Mouse (Mus musculus) embryonic facial prominence, embryonic 12.5 days (tissue): ENCODE measurements around the gene Arl6ip1. TPM values are rescaled to one million over a fixed set of nuclear protein-coding genes. Genes with fewer than 3 reads are reported as not detected.

ENCODE experiments used
- ATAC-seq: fragments of 200-750 bp; cut with Nextera tagmentation; 2 replicates; pipeline ENCODE4 v1.8.0; 2017; ENCODE audit not compliant: insufficient number of reproducible peaks, insufficient read depth, low FRiP score, low TSS enrichment
- H3K27ac ChIP-seq: fragments of 300-500 bp; sonication (generic); 2 replicates; pipeline ENCODE4 v1.5.1; 2016; ENCODE audit warnings: mild to moderate bottlenecking
- H3K27me3 ChIP-seq: fragments of 300-500 bp; sonication (generic); 2 replicates; pipeline ENCODE4 v1.6.1; 2016; ENCODE audit warnings: mild to moderate bottlenecking, moderate library complexity
- H3K36me3 ChIP-seq: fragments of 300-500 bp; sonication (generic); 2 replicates; pipeline ENCODE4 v1.6.1; 2016; ENCODE audit warnings: mild to moderate bottlenecking
- H3K4me1 ChIP-seq: fragments of 300-500 bp; sonication (generic); 2 replicates; pipeline ENCODE4 v1.6.1; 2016
- H3K4me2 ChIP-seq: fragments of 300-500 bp; sonication (generic); replicated peaks from 2 replicates; pipeline ENCODE4 v1.6.1; 2016; ENCODE audit warnings: mild to moderate bottlenecking, moderate library complexity
- H3K4me3 ChIP-seq: fragments of 300-500 bp; sonication (generic); 2 replicates; pipeline ENCODE4 v1.5.1; 2016; ENCODE audit warnings: mild to moderate bottlenecking
- H3K9ac ChIP-seq: fragments of 300-500 bp; sonication (generic); 2 replicates; pipeline ENCODE4 v1.6.1; 2016; ENCODE audit warnings: mild to moderate bottlenecking, moderate library complexity
- H3K9me3 ChIP-seq: fragments of 300-500 bp; sonication (generic); 2 replicates; pipeline ENCODE4 v1.6.1; 2016; ENCODE audit warnings: mild to moderate bottlenecking, moderate library complexity
- WGBS: fragments of 180-500 bp; shearing (Covaris S2); methylation state at CpG from one replicate; pipeline ENCODE4 v1.1.7; 2016; 5-methylcytosine and 5-hydroxymethylcytosine counted together
- polyA plus RNA-seq: library from polyadenylated mRNA; unstranded; fragments of >200 nt; fragmentation: Nextera tagmentation; extraction: Ambion mirVana; gene quantifications from 2 replicates; pipeline ENCODE4 v1.2.1, GENCODE M21; 2016

Gene Arl6ip1
- polyA plus RNA-seq, 1 experiment from 2014 or later, result 440 TPM

GRCm38 (mm10) chr7:118079987-118080386 is 49.5 kb downstream of the Arl6ip1 start:
- Histone ChIP-seq H3K4me1 (no peaks in the 10 kb centered on the region), H3K9ac (no peak overlapping the region), H3K4me2 (no peak overlapping the region), H3K27ac (no peak overlapping the region), H3K36me3 (no peaks in the 10 kb centered on the region), H3K4me3 (no peak overlapping the region), H3K9me3 (no peaks in the 10 kb centered on the region), H3K27me3 (no peaks in the 10 kb centered on the region)
- no peak for ATAC-seq
- 76% methylated on average over 4 of the region's 4 CpGs for WGBS

DNA sequence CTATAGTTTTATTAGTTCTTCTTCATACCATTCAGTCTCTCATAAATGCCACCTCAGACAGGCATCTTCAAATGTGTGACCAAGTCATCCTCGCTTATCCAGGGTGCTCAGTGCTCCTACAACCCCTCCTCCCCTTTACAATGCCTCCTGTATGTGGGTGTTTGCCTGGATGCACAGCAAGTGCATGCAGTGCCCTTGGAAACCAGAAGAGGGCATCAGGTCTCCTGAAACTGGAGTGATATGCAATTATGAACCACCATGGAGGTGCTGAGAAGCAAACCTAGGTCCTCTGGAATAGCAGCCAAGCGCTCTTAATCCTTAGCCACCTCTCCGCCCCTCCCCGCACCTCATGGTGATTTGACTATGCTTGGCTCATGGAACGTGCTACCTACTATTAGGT is 50.4 kb downstream of the Arl6ip1 start:
- Histone ChIP-seq H3K27ac (no peak overlapping the region), H3K27me3 (no peaks in the 10 kb centered on the region), H3K4me3 (no peak overlapping the region), H3K9ac (no peak overlapping the region), H3K4me2 (no peak overlapping the region), H3K4me1 (no peaks in the 10 kb centered on the region), H3K36me3 (no peaks in the 10 kb centered on the region), H3K9me3 (no peaks in the 10 kb centered on the region)
- no peak for ATAC-seq
- 80% methylated on average over 5 of the region's 5 CpGs for WGBS

Other genes starting within 250 kb of the Arl6ip1 start
- gene Rps15a, start 13.5 kb downstream of the Arl6ip1 start, polyA plus RNA-seq, result 664 and 680 TPM in 2 replicates
- 26.6 and 27.0 TPM in 2 replicates for gene Smg1, start 114.0 kb upstream of the Arl6ip1 start, polyA plus RNA-seq